Mouse (Mus musculus) brain, adult 10 weeks (tissue): ENCODE results near the gene Trim24. TPM values are rescaled to one million over a fixed set of nuclear protein-coding genes. Genes with fewer than 3 reads are reported as not detected.

Source experiments
- polyA plus RNA-seq: library from polyadenylated mRNA; stranded (reverse); fragments of 350-450 nt; fragmentation: Illumina TruSeq; extraction: RNeasy Lipid Tissue Mini Kit (QIAGEN cat#74804); gene quantifications from one replicate; pipeline ENCODE4 v1.2.3, GENCODE M21; 2015; ENCODE audit warnings: low read depth, low replicate concordance

The Trim24 gene
- 20.8 TPM for polyA plus RNA-seq

DNA sequence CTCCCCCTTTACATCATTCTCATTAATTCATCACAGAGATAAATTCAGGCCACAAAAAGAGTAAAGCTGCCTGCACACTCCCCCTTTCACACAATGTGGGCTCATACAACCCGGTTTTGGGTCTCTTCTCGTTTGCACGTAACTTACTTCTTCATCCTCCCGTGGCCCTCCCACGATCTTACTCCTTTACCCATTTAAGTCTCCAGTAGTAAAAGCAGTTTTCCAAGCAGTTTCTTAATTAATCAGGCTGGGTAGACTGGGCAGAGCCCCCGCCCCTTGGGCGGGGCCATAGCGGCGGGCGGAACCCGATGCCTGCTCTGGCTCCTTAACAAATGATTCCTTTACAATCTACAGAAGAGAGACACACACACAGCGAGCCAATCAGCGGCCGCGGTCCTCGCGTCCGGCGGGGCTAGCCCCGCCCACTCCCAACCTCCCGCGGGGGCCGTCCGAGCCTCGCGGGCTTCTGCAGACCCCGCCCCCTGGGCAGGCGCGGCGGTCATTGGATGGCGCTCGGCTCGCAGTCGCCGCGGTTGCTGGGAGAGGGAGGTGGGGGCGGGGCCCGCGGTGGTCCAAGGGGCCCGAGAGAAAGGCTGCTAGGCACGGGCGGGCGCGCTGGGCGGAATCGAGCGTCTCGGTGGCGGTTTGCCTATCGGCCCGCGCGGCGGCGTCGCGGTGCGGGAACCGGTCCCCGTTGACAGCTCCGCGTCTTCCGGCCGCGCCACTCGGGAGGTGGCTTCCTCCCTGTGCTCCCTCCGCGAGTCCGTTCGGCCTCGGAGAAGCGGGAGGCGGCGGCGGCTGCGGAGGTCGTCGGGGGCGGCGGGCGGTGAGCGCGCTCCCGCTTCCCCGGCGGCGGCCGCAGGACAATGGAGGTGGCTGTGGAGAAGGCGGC, at the start of gene Trim24:
TSS of gene Trim24 (plus strand) at position 567 of the 892 bp plus-strand sequence.

Other genes with a start within 250 kb of the Trim24 start
- gene Svopl, start 176.2 kb downstream of the Trim24 start, polyA plus RNA-seq = not detected
- gene Tmem213, start 238.4 kb downstream of the Trim24 start, polyA plus RNA-seq = not detected